Mouse (Mus musculus) MEL-GATA-1-ER (cell line): ENCODE measurements around the gene Adipoq.

Experiments
- DNase-seq: peaks from one replicate; pipeline ENCODE4 v3.0.0-alpha.2; 2012; ENCODE audit warnings: low read depth; ENCODE audit errors: extremely low read depth

Adipoq gene

DNA sequence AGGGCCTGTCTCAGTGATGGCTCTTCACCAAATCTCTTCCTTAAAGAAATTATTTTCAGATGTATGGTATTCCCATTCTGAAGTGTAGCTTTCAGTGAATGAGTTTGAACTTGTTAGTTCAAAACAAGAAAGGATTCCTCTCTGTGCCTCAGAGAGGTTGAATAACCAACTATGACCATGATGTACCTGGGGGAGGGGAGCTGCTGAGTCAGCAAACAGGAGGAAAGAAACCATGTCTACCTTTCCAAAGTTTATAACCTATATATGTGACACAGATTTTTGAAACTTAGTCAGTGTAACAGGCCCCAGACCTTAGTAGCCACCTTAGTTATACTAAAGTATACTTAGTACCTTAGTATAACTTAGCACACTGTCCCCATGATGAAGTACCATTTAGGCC, 55.2 kb downstream of the Adipoq start:
- no peak for DNase-seq
